Mouse (Mus musculus) stomach, embryonic 14.5 days (tissue): ENCODE measurements around the gene Ddx19b. TPM values are rescaled to one million over a fixed set of nuclear protein-coding genes. Genes with fewer than 3 reads are reported as not detected.
A peak's percentile ranks its signal among the peaks of the same experiment; 100 is the strongest.
"Not testable (repeated sequence)": the region's sequence is repeated elsewhere in the genome, so short reads cannot be mapped to it uniquely, and the experiment has no call there.

ENCODE experiments used
- ATAC-seq: fragments of 200-750 bp; cut with Nextera tagmentation; 2 replicates; pipeline ENCODE4 v1.8.0; 2017; ENCODE audit warnings: low read depth, moderate TSS enrichment; ENCODE audit not compliant: insufficient number of reproducible peaks, insufficient read depth, low FRiP score
- H3K27ac ChIP-seq: fragments of 300-500 bp; sonication (generic); 2 replicates; pipeline ENCODE4 v1.5.1; 2014; ENCODE audit warnings: mild to moderate bottlenecking, low read length, moderate library complexity, mixed read lengths
- H3K27me3 ChIP-seq: fragments of 300-500 bp; sonication (generic); 2 replicates; pipeline ENCODE4 v1.6.1; 2014; ENCODE audit warnings: low read length, control low read depth, mixed read lengths; ENCODE audit not compliant: control insufficient read depth, insufficient read depth
- H3K36me3 ChIP-seq: fragments of 300-500 bp; sonication (generic); 2 replicates; pipeline ENCODE4 v1.6.1; 2014; ENCODE audit warnings: mild to moderate bottlenecking, control low read depth, low read length, moderate library complexity, mixed read lengths; ENCODE audit not compliant: control insufficient read depth, insufficient read depth
- H3K4me1 ChIP-seq: fragments of 300-500 bp; sonication (generic); 2 replicates; pipeline ENCODE4 v1.6.1; 2014; ENCODE audit warnings: low read length, control low read depth, mixed read lengths; ENCODE audit not compliant: control insufficient read depth, insufficient read depth
- H3K4me2 ChIP-seq: fragments of 300-500 bp; sonication (generic); replicated peaks from 2 replicates; pipeline ENCODE4 v1.6.1; 2014; ENCODE audit warnings: low read depth, low read length, control low read depth
- H3K4me3 ChIP-seq: fragments of 300-500 bp; sonication (generic); 2 replicates; pipeline ENCODE4 v1.5.1; 2014; ENCODE audit warnings: low read depth, low read length, control low read depth
- H3K9ac ChIP-seq: fragments of 300-500 bp; sonication (generic); replicated peaks from 2 replicates; pipeline ENCODE4 v1.6.1; 2014; ENCODE audit warnings: low read depth, mild to moderate bottlenecking, control low read depth, low read length, moderate library complexity, mixed read lengths
- H3K9me3 ChIP-seq: fragments of 300-500 bp; sonication (generic); 2 replicates; pipeline ENCODE4 v1.6.1; 2016; ENCODE audit warnings: low read depth, low read length, control low read depth; ENCODE audit not compliant: control insufficient read depth
- WGBS: fragments of 180-500 bp; shearing (Covaris S2); extraction: QIAGEN DNeasy Blood & Tissue Kit; methylation state at CpG from one replicate; pipeline ENCODE4 v1.1.7; 2014; 5-methylcytosine and 5-hydroxymethylcytosine counted together
- polyA plus RNA-seq: library from polyadenylated mRNA; unstranded; fragments of >200 nt; fragmentation: Nextera tagmentation; extraction: Ambion mirVana; gene quantifications from 2 replicates; pipeline ENCODE4 v1.2.1, GENCODE M21; 2014

The Ddx19b gene
- 6.2 and 7.7 TPM in 2 replicates for polyA plus RNA-seq

GRCm38 (mm10) chr8:111031572-111031971 lies at the start of gene Ddx19b:
TSS of gene Ddx19b (minus strand) at chr8:111031751.
- H3K27ac ChIP-seq: no peak within 1 kb of the TSS
- H3K4me2 ChIP-seq: no peak within 1 kb of the TSS
- 94% methylated on average over 19 of the region's 19 CpGs for WGBS
- ATAC-seq: no peak
- no peaks in the 10 kb centered on the region for H3K9me3 ChIP-seq
- no peaks in the 10 kb centered on the region; the same call in 1 of the 2 replicates for H3K36me3 ChIP-seq
- no peak within 1 kb of the TSS for H3K9ac ChIP-seq
- H3K27me3 ChIP-seq: no peaks in the 10 kb centered on the region
- H3K4me3 ChIP-seq: no peak within 1 kb of the TSS
- peaks cover 6% of the 10 kb centered on the region; the same call in 1 of the 2 replicates for H3K4me1 ChIP-seq

GRCm38 (mm10) chr8:111079861-111080271 lies 48.3 kb upstream of the Ddx19b start:
- H3K4me3 ChIP-seq: no peak overlapping the region
- no peaks in the 10 kb centered on the region for H3K27me3 ChIP-seq
- no peak for ATAC-seq
- H3K27ac ChIP-seq: no peak overlapping the region
- H3K4me1 ChIP-seq: no peaks in the 10 kb centered on the region
- no peak overlapping the region for H3K9ac ChIP-seq
- WGBS: 30% methylated on average over 6 of the region's 6 CpGs
- no peak overlapping the region for H3K4me2 ChIP-seq
- H3K36me3 ChIP-seq: no peaks in the 10 kb centered on the region
- no peaks in the 10 kb centered on the region for H3K9me3 ChIP-seq

- no peak for ATAC-seq
- Histone ChIP-seq H3K27me3 (no peaks in the 10 kb centered on the region), H3K4me1 (no peaks in the 10 kb centered on the region), H3K4me3 (no peak overlapping the region), H3K9me3 (no peaks in the 10 kb centered on the region), H3K9ac (no peak overlapping the region), H3K4me2 (no peak overlapping the region), H3K36me3 (no peaks in the 10 kb centered on the region), H3K27ac (no peak overlapping the region)
- 71% methylated on average over 5 of the region's 5 CpGs for WGBS
Measured at GRCm38 (mm10) chr8:111079461-111079860, 47.9 kb upstream of the Ddx19b start.

- no peak overlapping the region for H3K27ac ChIP-seq
- H3K4me2 ChIP-seq: no peak overlapping the region
- ATAC-seq: no peak
- H3K9me3 ChIP-seq: no peaks in the 10 kb centered on the region
- H3K9ac ChIP-seq: no peak overlapping the region
- no peaks in the 10 kb centered on the region for H3K27me3 ChIP-seq
- no peaks in the 10 kb centered on the region for H3K4me1 ChIP-seq
- no peaks in the 10 kb centered on the region for H3K36me3 ChIP-seq
- H3K4me3 ChIP-seq: no peak overlapping the region
- WGBS: 70% methylated on average over 3 of the region's 3 CpGs
Measured at GRCm38 (mm10) chr8:111075926-111076325, 44.4 kb upstream of the Ddx19b start.

GRCm38 (mm10) chr8:111068660-111069059 lies 37.1 kb upstream of the Ddx19b start:
- not testable (repeated sequence) for H3K4me1 ChIP-seq, H3K9me3 ChIP-seq, H3K36me3 ChIP-seq, H3K9ac ChIP-seq, ATAC-seq, H3K4me2 ChIP-seq, H3K27me3 ChIP-seq, H3K27ac ChIP-seq, H3K4me3 ChIP-seq
- WGBS: 90% methylated on average over 9 of the region's 9 CpGs

- Histone ChIP-seq H3K4me1 (no peaks in the 10 kb centered on the region), H3K27ac (no peak overlapping the region), H3K9ac (no peak overlapping the region), H3K36me3 (no peaks in the 10 kb centered on the region), H3K4me2 (no peak overlapping the region), H3K4me3 (no peak overlapping the region), H3K27me3 (no peaks in the 10 kb centered on the region), H3K9me3 (no peaks in the 10 kb centered on the region)
- WGBS: 29% methylated on average over 10 of the region's 10 CpGs
- ATAC-seq: no peak
Measured at GRCm38 (mm10) chr8:111067439-111067838, 35.9 kb upstream of the Ddx19b start.

GRCm38 (mm10) chr8:111066308-111066707 lies 34.8 kb upstream of the Ddx19b start:
- Histone ChIP-seq H3K4me1 (0 out of 2 replicates have a peak, but pooled peaks cover 3% of the 10 kb centered on the region), H3K27ac (no peak overlapping the region), H3K4me2 (no peak overlapping the region), H3K27me3 (no peaks in the 10 kb centered on the region), H3K36me3 (no peaks in the 10 kb centered on the region), H3K9me3 (no peaks in the 10 kb centered on the region), H3K9ac (no peak overlapping the region), H3K4me3 (no peak overlapping the region)
- no peak for ATAC-seq
- WGBS: 66% methylated on average over 4 of the region's 4 CpGs

- 60% methylated on average over 2 of the region's 2 CpGs for WGBS
- peak overlapping the region; percentile 44; the same call in 1 of the 2 replicates for H3K27ac ChIP-seq
Measured at GRCm38 (mm10) chr8:111062893-111063292, 31.3 kb upstream of the Ddx19b start.

More at GRCm38 (mm10) chr8:111062893-111063292, 31.3 kb upstream of the Ddx19b start:
- no peak overlapping the region for H3K9ac ChIP-seq
- 0 out of 2 replicates have a peak overlapping the region, but pooled peaks have one; percentile 68 for H3K4me3 ChIP-seq
- H3K4me2 ChIP-seq: peak overlapping the region; percentile 85
- no peaks in the 10 kb centered on the region; the same call in 1 of the 2 replicates for H3K36me3 ChIP-seq
- 0 out of 2 replicates have a peak, but pooled peaks cover 5% of the 10 kb centered on the region for H3K4me1 ChIP-seq
- ATAC-seq: no peak
- no peaks in the 10 kb centered on the region for H3K9me3 ChIP-seq
- no peaks in the 10 kb centered on the region for H3K27me3 ChIP-seq
